ENCODE assay signal across 9 mouse cellular contexts in the genomic region with DNA sequence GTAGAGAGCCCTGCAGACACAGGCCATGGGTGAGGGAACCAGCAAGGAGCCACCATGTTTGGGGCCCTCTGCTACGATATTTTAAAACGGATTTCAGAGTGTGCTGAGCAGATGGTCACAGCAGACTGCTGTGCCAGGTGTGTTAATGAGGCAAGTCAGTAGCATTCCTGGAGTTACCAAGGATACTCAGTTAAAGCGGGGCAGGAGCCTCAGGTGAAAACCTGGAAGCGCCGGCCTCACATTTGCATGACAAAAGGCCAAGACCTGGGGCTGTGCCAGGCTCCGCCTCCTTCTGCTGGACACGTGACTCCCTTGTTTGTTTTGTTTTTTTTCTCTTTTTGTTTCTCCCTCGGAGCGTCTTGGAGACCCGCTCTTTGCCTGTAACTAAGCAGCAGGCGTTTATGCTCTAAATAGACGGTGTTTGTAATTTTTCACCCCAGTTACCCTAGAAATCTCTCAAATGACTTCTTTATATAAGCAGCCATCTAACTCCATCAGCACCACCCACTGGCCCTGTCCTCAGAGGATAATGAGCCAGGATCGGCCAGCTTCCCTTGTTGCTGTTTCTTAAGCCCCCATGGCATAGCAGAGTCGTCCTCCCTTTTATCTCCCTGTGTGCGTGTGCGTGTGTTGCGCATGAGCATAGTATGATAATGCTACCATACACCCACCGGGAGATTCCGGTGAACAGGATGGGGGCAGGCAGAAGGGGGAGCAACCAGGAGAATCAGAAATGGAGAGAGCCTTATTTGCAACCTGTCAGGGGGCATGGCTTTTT.
DNase-seq lines count a peak whose midpoint lies in the region; ATAC-seq lines count a peak whose summit lies in the region.
"Had no signal": no experiment of that assay in that cellular context is flagged by ENCODE, and none has a peak within 500 bp of the region (broad histone marks: within the 10 kb centered on the region; RNA-seq: fewer than 3 reads in every experiment).

No protein-coding gene starts in this region.

- whole genome bisulfite sequencing in heart, embryonic 11.5 days (ENCODE audit: insufficient replicate concordance): 11% methylated on average over 19 of the region's 19 CpGs
- WGBS in heart, embryonic 13.5 days: 10% methylated on average over 19 of the region's 19 CpGs
- 11% methylated on average over 19 of the region's 19 CpGs for WGBS in liver, embryonic 11.5 days
- WGBS in neural tube, embryonic 13.5 days: under 1% methylated on average over 19 of the region's 19 CpGs

- peak overlapping the region; percentile 28 for H3K4me3 ChIP-seq in heart, embryonic 11.5 days (ENCODE audit: low read depth, low read length)
- peak overlapping the region; percentile 48 for H3K4me3 ChIP-seq in heart, embryonic 13.5 days
- H3K4me3 ChIP-seq in liver, embryonic 11.5 days (ENCODE audit: low read depth, low read length): peak overlapping the region; percentile 28
- H3K4me3 ChIP-seq in neural tube, embryonic 13.5 days: peak overlapping the region; percentile 35
- H3K4me3 ChIP-seq: myocyte had no signal

- H3K4me1 ChIP-seq in heart, embryonic 11.5 days (ENCODE audit: control insufficient read depth, insufficient read depth, low read length): peaks cover 28% of the 10 kb centered on the region
- H3K4me1 ChIP-seq in heart, embryonic 13.5 days: peaks cover 38% of the 10 kb centered on the region
- H3K4me1 ChIP-seq in liver, embryonic 11.5 days (replicated peaks; ENCODE audit: control insufficient read depth, insufficient read depth, low read length): no peaks in the 10 kb centered on the region
- H3K4me1 ChIP-seq in neural tube, embryonic 13.5 days (replicated peaks): peaks cover 30% of the 10 kb centered on the region

- no peak for DNase-seq in heart, adult 8-10 months (ENCODE audit: low spot score)
- DNase-seq in embryo, embryonic 10 days (ENCODE audit: low spot score): peak; percentile 72
- DNase-seq in kidney, postnatal 25 days: peak; percentile 51 to 56
- no peak for DNase-seq in liver, embryonic 11.5 days (ENCODE audit: low spot score)

- 0 out of 2 replicates have a peak, but pooled peaks cover 2% of the 10 kb centered on the region for H3K27me3 ChIP-seq in heart, embryonic 11.5 days (ENCODE audit: control insufficient read depth, insufficient read depth, low read length)
- H3K27me3 ChIP-seq in heart, embryonic 13.5 days (replicated peaks): peaks cover 19% of the 10 kb centered on the region
- H3K27me3 ChIP-seq in liver, embryonic 11.5 days (replicated peaks; ENCODE audit: control insufficient read depth, insufficient read depth, low read length): no peaks in the 10 kb centered on the region; the same call in 1 of the 2 replicates
- no peaks in the 10 kb centered on the region for H3K27me3 ChIP-seq in neural tube, embryonic 13.5 days

- H3K4me2 ChIP-seq in heart, embryonic 11.5 days: peak overlapping the region; percentile 63
- H3K4me2 ChIP-seq in heart, embryonic 13.5 days: peak overlapping the region; percentile 70
- peak overlapping the region; percentile 61 for H3K4me2 ChIP-seq in liver, embryonic 11.5 days
- H3K4me2 ChIP-seq in neural tube, embryonic 13.5 days: peak overlapping the region; percentile 59

- H3K9me3 ChIP-seq in heart, embryonic 11.5 days (replicated peaks; ENCODE audit: control insufficient read depth, low read length): no peaks in the 10 kb centered on the region
- H3K9me3 ChIP-seq in heart, embryonic 13.5 days: no peaks in the 10 kb centered on the region
- H3K9me3 ChIP-seq in liver, embryonic 11.5 days (ENCODE audit: control insufficient read depth, low read length): no peaks in the 10 kb centered on the region
- no peaks in the 10 kb centered on the region for H3K9me3 ChIP-seq in neural tube, embryonic 13.5 days

- H3K36me3 ChIP-seq in heart, embryonic 11.5 days (ENCODE audit: control insufficient read depth, insufficient read depth, low read length): no peaks in the 10 kb centered on the region
- H3K36me3 ChIP-seq in heart, embryonic 13.5 days: no peaks in the 10 kb centered on the region
- H3K36me3 ChIP-seq in liver, embryonic 11.5 days (ENCODE audit: control insufficient read depth, insufficient read depth, low read length): no peaks in the 10 kb centered on the region
- H3K36me3 ChIP-seq in neural tube, embryonic 13.5 days: no peaks in the 10 kb centered on the region

- H3K9ac ChIP-seq in heart, embryonic 11.5 days (ENCODE audit: low read depth, low read length): peak overlapping the region; percentile 46
- H3K9ac ChIP-seq in heart, embryonic 13.5 days: peak overlapping the region; percentile 65; the same call in 1 of the 2 replicates
- peak overlapping the region; percentile 22; the same call in 1 of the 2 replicates for H3K9ac ChIP-seq in liver, embryonic 11.5 days (ENCODE audit: low read depth, low read length)
- H3K9ac ChIP-seq in neural tube, embryonic 13.5 days: peak overlapping the region; percentile 64

- peak; percentile 38; the same call in 1 of the 2 replicates for ATAC-seq in heart, embryonic 11.5 days (replicated peaks; ENCODE audit: insufficient number of reproducible peaks, low FRiP score, low TSS enrichment)
- ATAC-seq in heart, embryonic 13.5 days (ENCODE audit: extremely low read depth, insufficient number of reproducible peaks, low FRiP score, low TSS enrichment): peak; percentile 42
- peak; percentile 47; the same call in 1 of the 2 replicates for ATAC-seq in liver, embryonic 11.5 days (replicated peaks; ENCODE audit: low FRiP score)
- peak; percentile 83 for ATAC-seq in neural tube, embryonic 13.5 days (ENCODE audit: low read depth)
- ATAC-seq in activated CD4-positive, CD25-positive, alpha-beta regulatory T cell, adult 4 months: no peak

- H3K27ac ChIP-seq in heart, embryonic 11.5 days (ENCODE audit: low read depth, low read length): no peak overlapping the region; the same call in 1 of the 2 replicates
- H3K27ac ChIP-seq in heart, embryonic 13.5 days (replicated peaks): peak overlapping the region; percentile 48
- no peak overlapping the region for H3K27ac ChIP-seq in liver, embryonic 11.5 days (ENCODE audit: low read depth, low read length)
- H3K27ac ChIP-seq in neural tube, embryonic 13.5 days (replicated peaks): peak overlapping the region; percentile 90

Comparison
In these comparisons a context has a peak if more than half of its experiments do, and no peak if none do; other contexts are left out.
1. H3K27ac ChIP-seq: peak in heart, embryonic 13.5 days (single experiment) and neural tube, embryonic 13.5 days (single experiment); none in heart, embryonic 11.5 days (single experiment) and liver, embryonic 11.5 days (single experiment).
2. DNase-seq: peak in embryo, embryonic 10 days (single experiment) and kidney, postnatal 25 days (2 of 2); none in heart, adult 8-10 months (single experiment) and liver, embryonic 11.5 days (single experiment).
3. Peak in every context shown above with its lines, with median percentiles within 50 percentile points of each other: H3K4me2 ChIP-seq, H3K4me3 ChIP-seq and H3K9ac ChIP-seq.